Mouse (Mus musculus): Measurements from ENCODE around the gene Ctsz.

DNA sequence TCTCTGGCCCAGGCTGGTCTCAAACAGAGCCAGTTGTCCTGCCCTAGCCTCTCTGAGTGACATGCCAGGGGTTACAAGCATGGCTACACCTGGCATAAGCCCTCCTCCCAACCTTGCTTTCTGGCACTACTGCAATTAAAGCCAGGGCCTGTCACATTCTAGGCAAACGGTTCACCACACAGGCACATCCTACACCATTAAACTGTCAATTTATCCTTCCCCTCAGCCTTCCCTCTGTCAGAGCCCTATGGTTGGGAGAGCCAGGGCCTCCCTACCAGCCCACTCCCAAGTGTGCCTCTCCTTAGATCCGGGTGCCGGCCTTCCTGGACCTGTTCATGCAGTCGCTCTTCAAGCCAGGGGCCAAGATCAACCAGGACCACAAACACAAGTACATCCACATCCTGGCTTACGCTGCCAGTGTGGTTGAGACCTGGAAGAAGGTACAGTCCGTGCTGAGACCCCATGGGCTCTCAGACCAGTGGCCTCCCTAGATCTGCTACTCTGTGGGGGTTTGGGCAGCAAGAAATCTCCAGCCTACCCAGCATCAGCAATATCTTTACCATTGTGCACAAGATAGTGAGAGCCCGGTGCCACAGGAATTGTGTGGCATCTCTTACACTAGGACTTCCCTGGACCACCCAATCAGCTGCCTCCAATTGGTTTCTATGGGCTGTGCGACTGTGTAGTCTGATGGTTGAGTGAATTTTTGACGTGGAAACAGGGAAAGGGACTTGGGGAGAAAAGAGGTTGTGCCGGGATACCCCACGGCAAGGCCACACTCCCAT lies 14.3 kb downstream of the Ctsz start:
- TF ChIP-seq CTCF (IDR thresholded peaks at IDR 0.05; ENCODE audit: borderline replicate concordance, insufficient read depth, low read length) = no peak
- no peak for TF ChIP-seq POLR2A (IDR thresholded peaks at IDR 0.05; ENCODE audit: low read depth, low read length)

Measured in embryonic fibroblast, embryonic 13.5 days (primary cell).